In genomic region chr1:34139871-34140471, GRCm38 (mm10) we compare ENCODE assay signal across 8 mouse cellular contexts.
DNase-seq lines count a peak whose midpoint lies in the region.

No protein-coding gene starts in this region.

- no peaks in the 10 kb centered on the region for H3K36me3 ChIP-seq in limb, embryonic 10.5 days

- 69% methylated on average over 6 of the region's 6 CpGs for WGBS in limb, embryonic 10.5 days

- peak overlapping the region; percentile 42; the same call in 1 of the 2 replicates for H3K27ac ChIP-seq in limb, embryonic 10.5 days

- H3K27me3 ChIP-seq in limb, embryonic 10.5 days (ENCODE audit: low read depth, poor library complexity, severe bottlenecking) = no peaks in the 10 kb centered on the region

- no peaks in the 10 kb centered on the region for H3K9me3 ChIP-seq in limb, embryonic 10.5 days (replicated peaks)

- peaks cover 45% of the 10 kb centered on the region for H3K4me1 ChIP-seq in limb, embryonic 10.5 days

- H3K4me3 ChIP-seq in limb, embryonic 10.5 days = no peak overlapping the region

- peak; percentile 69 for DNase-seq in adrenal gland, adult 2 months
- no peak for DNase-seq in adrenal gland, adult 18-20 months (ENCODE audit: low spot score in 2 of 2)
- DNase-seq in 3T3-L1 (ENCODE audit: low read depth, low spot score) = peak; percentile 86
- DNase-seq in fat pad, adult 2 months (ENCODE audit: extremely low read depth, low read depth, low spot score) = peak; percentile 98
- DNase-seq in limb, embryonic 10.5 days (ENCODE audit: low spot score) = no peak
- no peak for DNase-seq in cerebellum, postnatal 10 days
- DNase-seq in urinary bladder, postnatal 4 days (ENCODE audit: low spot score in 2 of 2) = no peak
- no peak for DNase-seq in neural tube, embryonic 10.5 days (ENCODE audit: extremely low spot score, low spot score)

Comparison
In these comparisons a context has a peak if more than half of its experiments do, and no peak if none do; other contexts are left out.
1. DNase-seq: peak in adrenal gland, adult 2 months (single experiment), 3T3-L1 (single experiment) and fat pad, adult 2 months (single experiment); none in adrenal gland, adult 18-20 months (0 of 2), limb, embryonic 10.5 days (single experiment), cerebellum, postnatal 10 days (0 of 2), urinary bladder, postnatal 4 days (0 of 2) and neural tube, embryonic 10.5 days (single experiment).